Mouse (Mus musculus) adrenal gland, adult 18-20 months (tissue): Measurements from ENCODE around the gene Plscr1. TPM values are rescaled to one million over a fixed set of nuclear protein-coding genes. Genes with fewer than 3 reads are reported as not detected.

Experiments
- DNase-seq, 2 experiments: peaks; one replicate each; pipeline ENCODE4 v3.0.0; 2021 to 2022; ENCODE audit warnings: low spot score in 2 of 2
- long read RNA-seq, 2 experiments: library from polyadenylated mRNA; stranded (forward); transcript quantifications; one replicate each; pipeline ENCODE4 v2.0.0; 2021
- total RNA-seq, 2 experiments: library from RNA; stranded (reverse); gene quantifications; 1 replicate in 1 of 2; 2 replicates in 1 of 2; pipeline ENCODE4 v1.2.3; 2021

Plscr1 gene
- total RNA-seq, result 10 to 100 TPM in 1 of 2 experiments, 1 to 10 TPM in 1; 7.2 to 11.5 TPM
- long read RNA-seq, experiment 1, partial matches to known transcripts, result 0 of 4 reads
- long read RNA-seq, experiment 1, other reads (novel, unspliced or antisense), result 0 of 4 reads
- long read RNA-seq, experiment 2, transcript Plscr1-201 (9 exons, 2,302 nt), result major isoform, 10 of 11 reads
- long read RNA-seq, experiment 2, partial matches to known transcripts, result 1 of 11 reads
- long read RNA-seq, experiment 2, other reads (novel, unspliced or antisense), result 0 of 11 reads

- no peak for DNase-seq
These were observed at the start of gene Plscr1 for GRCm38 (mm10) chr9:92249447-92249852. Plscr1 (plus strand) TSS chr9:92249750.

- DNase-seq, result no peak
These were observed 45.2 kb upstream of the Plscr1 start for GRCm38 (mm10) chr9:92204397-92204796.

- peak; percentile 26 to 28 for DNase-seq
These were observed 42.2 kb upstream of the Plscr1 start for GRCm38 (mm10) chr9:92207307-92207706.

GRCm38 (mm10) chr9:92207757-92208156, 41.8 kb upstream of the Plscr1 start:
- no peak for DNase-seq

GRCm38 (mm10) chr9:92209850-92210249, 39.7 kb upstream of the Plscr1 start:
- no peak for DNase-seq

GRCm38 (mm10) chr9:92210386-92210967, 39.1 kb upstream of the Plscr1 start:
- DNase-seq, result no peak

- DNase-seq, result no peak
These were observed 38.5 kb upstream of the Plscr1 start for GRCm38 (mm10) chr9:92211048-92211447.

GRCm38 (mm10) chr9:92217484-92217883, 32.1 kb upstream of the Plscr1 start:
- DNase-seq, result no peak

GRCm38 (mm10) chr9:92217896-92218295, 31.7 kb upstream of the Plscr1 start:
- DNase-seq, result no peak

- no peak for DNase-seq
These were observed 29.4 kb upstream of the Plscr1 start for GRCm38 (mm10) chr9:92220151-92220550.

GRCm38 (mm10) chr9:92221480-92221879, 28.1 kb upstream of the Plscr1 start:
- DNase-seq, result no peak

- DNase-seq, result no peak
These were observed 24.8 kb upstream of the Plscr1 start for GRCm38 (mm10) chr9:92224598-92225231.

GRCm38 (mm10) chr9:92226127-92226655, 23.4 kb upstream of the Plscr1 start:
- DNase-seq, result no peak

GRCm38 (mm10) chr9:92226795-92227194, 22.8 kb upstream of the Plscr1 start:
- no peak for DNase-seq

GRCm38 (mm10) chr9:92228867-92229832, 20.4 kb upstream of the Plscr1 start:
- no peak for DNase-seq

- DNase-seq, result no peak
These were observed 19.7 kb upstream of the Plscr1 start for GRCm38 (mm10) chr9:92229833-92230205.

GRCm38 (mm10) chr9:92234901-92235458, 14.6 kb upstream of the Plscr1 start:
- no peak for DNase-seq

- no peak for DNase-seq
These were observed 640 bp upstream of the Plscr1 start for GRCm38 (mm10) chr9:92248773-92249446.

- peak; percentile 67 to 68 for DNase-seq
These were observed 630 bp downstream of the Plscr1 start for GRCm38 (mm10) chr9:92249987-92250772.
